Comparison of ENCODE assay signal across 8 mouse cellular contexts in genomic region chrX:153832606-153833005, GRCm38 (mm10). TPM values are rescaled to one million over a fixed set of nuclear protein-coding genes. Genes with fewer than 3 reads are reported as not detected.
DNase-seq lines count a peak whose midpoint lies in the region; ATAC-seq and TF ChIP-seq lines count a peak whose summit lies in the region.

No protein-coding gene starts in this region.

- no peak overlapping the region for H3K27ac ChIP-seq in lung, postnatal 0 days (ENCODE audit: low read length)
- H3K27ac ChIP-seq in hindbrain, embryonic 15.5 days (replicated peaks), result peak overlapping the region; percentile 81
- H3K27ac ChIP-seq in midbrain, embryonic 13.5 days, result peak overlapping the region; percentile 58; the same call in 1 of the 2 replicates

- no peaks in the 10 kb centered on the region for H3K9me3 ChIP-seq in lung, postnatal 0 days (ENCODE audit: low read length)
- H3K9me3 ChIP-seq in hindbrain, embryonic 15.5 days, result no peaks in the 10 kb centered on the region
- H3K9me3 ChIP-seq in midbrain, embryonic 13.5 days, result no peaks in the 10 kb centered on the region

- no peak overlapping the region for H3K9ac ChIP-seq in lung, postnatal 0 days (replicated peaks; ENCODE audit: low read depth)
- peak overlapping the region; percentile 54 for H3K9ac ChIP-seq in hindbrain, embryonic 15.5 days
- H3K9ac ChIP-seq in midbrain, embryonic 13.5 days (replicated peaks), result peak overlapping the region; percentile 65

- no peaks in the 10 kb centered on the region for H3K27me3 ChIP-seq in lung, postnatal 0 days (replicated peaks; ENCODE audit: insufficient read depth, low read length)
- H3K27me3 ChIP-seq in hindbrain, embryonic 15.5 days, result no peaks in the 10 kb centered on the region
- H3K27me3 ChIP-seq in midbrain, embryonic 13.5 days, result no peaks in the 10 kb centered on the region

- no peaks in the 10 kb centered on the region for H3K4me1 ChIP-seq in lung, postnatal 0 days (ENCODE audit: insufficient read depth, low read depth, low read length)
- H3K4me1 ChIP-seq in hindbrain, embryonic 15.5 days (replicated peaks), result no peaks in the 10 kb centered on the region; the same call in 1 of the 2 replicates
- H3K4me1 ChIP-seq in midbrain, embryonic 13.5 days (replicated peaks), result no peaks in the 10 kb centered on the region

- no peaks in the 10 kb centered on the region for H3K36me3 ChIP-seq in lung, postnatal 0 days (ENCODE audit: insufficient read depth, low read length)
- no peaks in the 10 kb centered on the region for H3K36me3 ChIP-seq in hindbrain, embryonic 15.5 days
- no peaks in the 10 kb centered on the region for H3K36me3 ChIP-seq in midbrain, embryonic 13.5 days

- TF ChIP-seq EP300 in lung, postnatal 0 days (IDR thresholded peaks at IDR 0.05), result no peak

- WGBS in lung, postnatal 0 days, result 17% methylated on average over 14 of the region's 14 CpGs
- WGBS in hindbrain, embryonic 15.5 days, result 20% methylated on average over 14 of the region's 14 CpGs
- 34% methylated on average over 14 of the region's 14 CpGs for WGBS in midbrain, embryonic 13.5 days

- DNase-seq in frontal cortex, adult 2 months (ENCODE audit: extremely low spot score in 1 of 2, low spot score in 1 of 2), result peak; percentile 0 to 19
- DNase-seq in frontal cortex, postnatal 14 days (ENCODE audit: low spot score in 2 of 2), result no peak
- DNase-seq in lung, postnatal 0 days (ENCODE audit: low spot score), result no peak
- DNase-seq in lung, postnatal 4 days, result no peak
- DNase-seq in urinary bladder, adult 18-20 months (ENCODE audit: low spot score in 2 of 2), result no peak
- DNase-seq in ovary, postnatal 36 days (ENCODE audit: low spot score), result no peak

- H3K4me3 ChIP-seq in lung, postnatal 0 days (ENCODE audit: low read depth, low read length), result peak overlapping the region; percentile 46
- H3K4me3 ChIP-seq in hindbrain, embryonic 15.5 days, result peak overlapping the region; percentile 51
- H3K4me3 ChIP-seq in midbrain, embryonic 13.5 days (replicated peaks), result peak overlapping the region; percentile 53

- no peak for ATAC-seq in lung, postnatal 0 days
- peak; percentile 61; the same call in 1 of the 2 replicates for ATAC-seq in hindbrain, embryonic 15.5 days (ENCODE audit: low FRiP score, low read depth)
- peak; percentile 77 for ATAC-seq in midbrain, embryonic 13.5 days

- H3K4me2 ChIP-seq in lung, postnatal 0 days (replicated peaks; ENCODE audit: low read depth, low read length), result peak overlapping the region; percentile 61
- peak overlapping the region; percentile 58 for H3K4me2 ChIP-seq in hindbrain, embryonic 15.5 days
- H3K4me2 ChIP-seq in midbrain, embryonic 13.5 days (replicated peaks), result peak overlapping the region; percentile 54

- TF ChIP-seq CTCF in lung, postnatal 0 days (IDR thresholded peaks at IDR 0.05), result no peak

RNA-seq across cellular contexts. Expression of gene Spin2c, which starts 0.6 kb away (rescaled TPM):
- 8.4 and 11.4 TPM in 2 replicates for polyA plus RNA-seq in frontal cortex, adult 2 months (2012; rRNA removed)
- 4.9 and 5.3 TPM in 2 replicates for polyA plus RNA-seq in lung, postnatal 0 days (2015; fragmentation: Nextera tagmentation; extraction: Ambion mirVana)
- 25.5 and 28.5 TPM in 2 replicates for polyA plus RNA-seq in hindbrain, embryonic 15.5 days (2015; fragmentation: Nextera tagmentation; extraction: Ambion mirVana)
- 16.9 and 19.9 TPM in 2 replicates for polyA plus RNA-seq in midbrain, embryonic 13.5 days (2015; fragmentation: Nextera tagmentation; extraction: Ambion mirVana)

Comparison
In these comparisons a context has a peak if more than half of its experiments do, and no peak if none do; other contexts are left out.
1. DNase-seq: peak in frontal cortex, adult 2 months (2 of 2); none in frontal cortex, postnatal 14 days (0 of 2), lung, postnatal 0 days (single experiment), lung, postnatal 4 days (0 of 2), urinary bladder, adult 18-20 months (0 of 2) and ovary, postnatal 36 days (single experiment).
2. Peak in every context shown above with its lines, with median percentiles within 50 percentile points of each other: H3K4me2 ChIP-seq and H3K4me3 ChIP-seq.